Mouse (Mus musculus) lung, embryonic 14.5 days (tissue): ENCODE data around the gene Cpt2. TPM values are rescaled to one million over a fixed set of nuclear protein-coding genes. Genes with fewer than 3 reads are reported as not detected.

ENCODE experiments used
- ATAC-seq: fragments of 200-750 bp; cut with Nextera tagmentation; 2 replicates; pipeline ENCODE4 v1.8.0; 2017; ENCODE audit warnings: mild to moderate bottlenecking, moderate TSS enrichment, moderate library complexity; ENCODE audit not compliant: insufficient read depth
- DNase-seq: peaks from one replicate; pipeline ENCODE4 v3.0.0-alpha.2; 2015
- H3K27ac ChIP-seq: fragments of 300-500 bp; sonication (generic); 2 replicates; pipeline ENCODE4 v1.5.1; 2014; ENCODE audit warnings: low read depth, mild to moderate bottlenecking, moderate library complexity
- H3K27me3 ChIP-seq: fragments of 300-500 bp; sonication (generic); 2 replicates; pipeline ENCODE4 v1.6.1; 2014; ENCODE audit warnings: low read length, control low read depth; ENCODE audit not compliant: insufficient read depth
- H3K36me3 ChIP-seq: fragments of 300-500 bp; sonication (generic); 2 replicates; pipeline ENCODE4 v1.6.1; 2014; ENCODE audit warnings: control low read depth; ENCODE audit not compliant: insufficient read depth
- H3K4me1 ChIP-seq: fragments of 300-500 bp; sonication (generic); 2 replicates; pipeline ENCODE4 v1.6.1; 2014; ENCODE audit warnings: antibody characterized with exemption, control low read depth; ENCODE audit not compliant: insufficient read depth
- H3K4me2 ChIP-seq: fragments of 300-500 bp; sonication (generic); 2 replicates; pipeline ENCODE4 v1.6.1; 2014; ENCODE audit warnings: mild to moderate bottlenecking
- H3K4me3 ChIP-seq: fragments of 300-500 bp; sonication (generic); 2 replicates; pipeline ENCODE4 v1.5.1; 2014; ENCODE audit warnings: low read depth, low read length
- H3K9ac ChIP-seq: fragments of 300-500 bp; sonication (generic); 2 replicates; pipeline ENCODE4 v1.6.1; 2014
- H3K9me3 ChIP-seq: fragments of 300-500 bp; sonication (generic); 2 replicates; pipeline ENCODE4 v1.6.1; 2016; ENCODE audit warnings: low read depth, low read length, control low read depth
- CTCF ChIP-seq: IDR thresholded peaks from 2 replicates; pipeline ENCODE4 v1.5.1; 2016; ENCODE audit warnings: antibody characterized with exemption, low read depth
- WGBS: fragments of 180-500 bp; shearing (Covaris S2); extraction: QIAGEN DNeasy Blood & Tissue Kit; methylation state at CpG from one replicate; pipeline ENCODE4 v1.1.7; 2014; 5-methylcytosine and 5-hydroxymethylcytosine counted together
- polyA plus RNA-seq: library from polyadenylated mRNA; unstranded; fragments of >200 nt; fragmentation: Nextera tagmentation; extraction: Ambion mirVana; gene quantifications from 2 replicates; pipeline ENCODE4 v1.2.1, GENCODE M21; 2014

Gene Cpt2
- polyA plus RNA-seq, 1 experiment from 2014 or later, result 40.2 TPM

- DNase-seq (no peak), ATAC-seq (no peak)
- no peak overlapping the region for H3K9ac ChIP-seq
- no peak overlapping the region for H3K27ac ChIP-seq
- H3K36me3 ChIP-seq, result no peaks in the 10 kb centered on the region
- no peak overlapping the region for H3K4me3 ChIP-seq
- no peaks in the 10 kb centered on the region for H3K27me3 ChIP-seq
- no peak for TF ChIP-seq CTCF
- H3K9me3 ChIP-seq, result no peaks in the 10 kb centered on the region
- H3K4me2 ChIP-seq, result no peak overlapping the region
- H3K4me1 ChIP-seq, result peaks cover 9% of the 10 kb centered on the region; the same call in 1 of the 2 replicates
- WGBS, result 57% methylated on average over 2 of the region's 2 CpGs
These were observed 14.7 kb upstream of the Cpt2 start for GRCm38 (mm10) chr4:107938124-107938523.

GRCm38 (mm10) chr4:107937338-107937737, 13.9 kb upstream of the Cpt2 start:
- Histone ChIP-seq H3K36me3 (no peaks in the 10 kb centered on the region), H3K27me3 (no peaks in the 10 kb centered on the region), H3K9me3 (no peaks in the 10 kb centered on the region), H3K4me1 (peaks cover 9% of the 10 kb centered on the region; the same call in 1 of the 2 replicates), H3K4me2 (no peak overlapping the region; the same call in 1 of the 2 replicates), H3K4me3 (no peak overlapping the region), H3K9ac (no peak overlapping the region), H3K27ac (peak overlapping the region; percentile 52; the same call in 1 of the 2 replicates)
- DNase-seq (peak; percentile 96), ATAC-seq (peak; percentile 94)
- peak; percentile 73 for TF ChIP-seq CTCF
- WGBS, result 8% methylated on average over 6 of the region's 6 CpGs

- Histone ChIP-seq H3K36me3 (no peaks in the 10 kb centered on the region), H3K9me3 (no peaks in the 10 kb centered on the region), H3K4me1 (peaks cover 9% of the 10 kb centered on the region; the same call in 1 of the 2 replicates), H3K9ac (no peak overlapping the region), H3K4me3 (no peak overlapping the region), H3K27ac (no peak overlapping the region), H3K4me2 (no peak overlapping the region), H3K27me3 (no peaks in the 10 kb centered on the region)
- DNase-seq (no peak), ATAC-seq (no peak)
- no peak for TF ChIP-seq CTCF
- 59% methylated on average over 3 of the region's 3 CpGs for WGBS
These were observed 11.8 kb upstream of the Cpt2 start for GRCm38 (mm10) chr4:107935254-107935653.

- 68% methylated on average over 8 of the region's 8 CpGs for WGBS
- ATAC-seq, result no peak
These were observed 9.8 kb upstream of the Cpt2 start for GRCm38 (mm10) chr4:107933239-107933638.

GRCm38 (mm10) chr4:107931453-107931852, 8.0 kb upstream of the Cpt2 start:
- H3K4me2 ChIP-seq, result no peak overlapping the region
- peak; percentile 30; the same call in 1 of the 2 replicates for TF ChIP-seq CTCF
- no peaks in the 10 kb centered on the region for H3K36me3 ChIP-seq
- H3K4me3 ChIP-seq, result no peak overlapping the region
- no peaks in the 10 kb centered on the region for H3K27me3 ChIP-seq
- no peak overlapping the region for H3K9ac ChIP-seq
- no peaks in the 10 kb centered on the region for H3K4me1 ChIP-seq
- WGBS, result 69% methylated on average over 3 of the region's 3 CpGs
- no peak for ATAC-seq
- DNase-seq, result peak; percentile 19
- H3K9me3 ChIP-seq, result no peaks in the 10 kb centered on the region
- H3K27ac ChIP-seq, result no peak overlapping the region

More at GRCm38 (mm10) chr4:107933239-107933638, 9.8 kb upstream of the Cpt2 start:
- TF ChIP-seq CTCF, result no peak
- peaks cover 3% of the 10 kb centered on the region; the same call in 1 of the 2 replicates for H3K4me1 ChIP-seq
- no peak overlapping the region for H3K27ac ChIP-seq
- H3K9me3 ChIP-seq, result no peaks in the 10 kb centered on the region
- no peaks in the 10 kb centered on the region for H3K27me3 ChIP-seq
- H3K36me3 ChIP-seq, result no peaks in the 10 kb centered on the region
- H3K4me3 ChIP-seq, result no peak overlapping the region
- no peak overlapping the region for H3K4me2 ChIP-seq
- H3K9ac ChIP-seq, result no peak overlapping the region
- no peak for DNase-seq

GRCm38 (mm10) chr4:107928726-107929125, 5.3 kb upstream of the Cpt2 start:
- WGBS, result 74% methylated on average over 2 of the region's 2 CpGs
- TF ChIP-seq CTCF, result no peak
- Histone ChIP-seq H3K27me3 (no peaks in the 10 kb centered on the region), H3K36me3 (no peaks in the 10 kb centered on the region), H3K27ac (no peak overlapping the region), H3K9me3 (no peaks in the 10 kb centered on the region), H3K4me1 (no peaks in the 10 kb centered on the region), H3K9ac (no peak overlapping the region), H3K4me2 (no peak overlapping the region), H3K4me3 (no peak overlapping the region)
- DNase-seq (no peak), ATAC-seq (no peak)

- Histone ChIP-seq H3K9ac (no peak overlapping the region), H3K4me2 (no peak overlapping the region), H3K27me3 (no peaks in the 10 kb centered on the region), H3K9me3 (no peaks in the 10 kb centered on the region), H3K4me1 (no peaks in the 10 kb centered on the region), H3K27ac (no peak overlapping the region), H3K4me3 (no peak overlapping the region), H3K36me3 (no peaks in the 10 kb centered on the region)
- ATAC-seq (no peak), DNase-seq (no peak)
- TF ChIP-seq CTCF, result no peak
- 65% methylated on average over 2 of the region's 2 CpGs for WGBS
These were observed 4.9 kb upstream of the Cpt2 start for GRCm38 (mm10) chr4:107928269-107928668.

GRCm38 (mm10) chr4:107923803-107924194, 389 bp upstream of the Cpt2 start:
- no peaks in the 10 kb centered on the region for H3K9me3 ChIP-seq
- H3K4me2 ChIP-seq, result peak overlapping the region; percentile 85
- H3K27me3 ChIP-seq, result no peaks in the 10 kb centered on the region
- H3K27ac ChIP-seq, result peak overlapping the region; percentile 73; the same call in 1 of the 2 replicates
- no peak for TF ChIP-seq CTCF
- peaks cover 13% of the 10 kb centered on the region for H3K4me1 ChIP-seq
- ATAC-seq (peak; percentile 36; the same call in 1 of the 2 replicates), DNase-seq (no peak)
- H3K4me3 ChIP-seq, result peak overlapping the region; percentile 87
- 42% methylated on average over 7 of the region's 7 CpGs for WGBS
- no peak overlapping the region for H3K9ac ChIP-seq
- no peaks in the 10 kb centered on the region for H3K36me3 ChIP-seq
